Mouse (Mus musculus): ENCODE data around the gene Gpr160. TPM values are rescaled to one million over a fixed set of nuclear protein-coding genes. Genes with fewer than 3 reads are reported as not detected.
A peak's percentile ranks its signal among the peaks of the same experiment; 100 is the strongest.

The Gpr160 gene
- total and polyA plus RNA-seq, 3 experiments, result 0.17 TPM; not detected in 2

DNA sequence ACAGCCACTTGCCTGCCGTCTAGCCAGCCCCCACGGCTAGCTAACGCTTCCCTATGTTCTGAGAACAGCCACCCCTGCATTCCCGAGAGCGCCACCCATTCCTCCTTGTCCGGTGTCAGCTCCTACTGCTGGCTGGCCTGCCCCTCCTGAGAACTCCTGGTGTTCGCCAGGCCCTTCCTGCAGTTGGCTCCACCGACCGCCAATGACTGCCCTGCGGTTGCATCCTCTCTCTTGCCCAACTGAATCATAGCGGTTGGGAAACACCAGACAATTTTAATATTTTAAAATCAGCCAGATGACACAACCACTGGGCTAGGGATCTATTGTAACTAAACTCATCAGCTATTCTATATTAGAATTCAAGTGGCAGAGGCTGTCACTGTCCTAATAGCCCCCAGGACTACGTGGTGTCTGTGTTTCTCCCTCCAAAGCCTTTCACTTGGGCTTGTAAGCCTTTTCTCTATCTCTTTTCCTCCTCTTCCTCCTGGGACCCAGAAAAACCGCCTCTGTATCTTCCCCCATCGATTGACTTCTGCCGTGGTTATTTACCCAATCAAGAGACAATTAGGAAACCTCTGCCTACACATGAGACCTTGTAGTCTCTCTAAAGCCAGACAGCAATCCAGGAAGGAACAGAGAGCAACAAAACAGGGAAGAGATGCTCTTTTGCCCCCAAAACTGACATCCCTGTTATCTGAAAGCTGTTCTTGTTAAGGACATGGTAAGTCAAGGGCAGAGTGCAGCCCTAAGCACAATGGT lies 23.7 kb upstream of the Gpr160 start:
- DNase-seq (ENCODE audit: low read depth, low spot score), result no peak
- no peak overlapping the region for H3K9ac ChIP-seq (ENCODE audit: control insufficient read depth, low read depth, low read length, poor library complexity, severe bottlenecking)
- no peaks in the 10 kb centered on the region for H3K4me1 ChIP-seq (ENCODE audit: control insufficient read depth in 1 of 2, insufficient read depth in 2 of 2, low read length in 2 of 2)
- H3K36me3 ChIP-seq (ENCODE audit: control insufficient read depth in 1 of 2, insufficient read depth in 2 of 2, low read length in 2 of 2), result no peaks in the 10 kb centered on the region
- no peaks in the 10 kb centered on the region for H3K9me3 ChIP-seq (replicated peaks; ENCODE audit: insufficient read depth, low read length)
- no peak for TF ChIP-seq MAZ (IDR thresholded peaks at IDR 0.05; ENCODE audit: low read depth, low read length)
- TF ChIP-seq MYB (IDR thresholded peaks at IDR 0.05; ENCODE audit: low read depth, low read length), result no peak
- no peak for TF ChIP-seq NRF1 (IDR thresholded peaks at IDR 0.05; ENCODE audit: insufficient read depth, low read depth, low read length, poor library complexity, severe bottlenecking)
- H3K4me3 ChIP-seq (ENCODE audit: control insufficient read depth in 1 of 2, insufficient read depth in 1 of 2, low read depth in 2 of 2, low read length in 2 of 2), result no peak overlapping the region
- H3K27me3 ChIP-seq (ENCODE audit: control insufficient read depth in 1 of 2, insufficient read depth in 2 of 2, low read length in 2 of 2), result no peaks in the 10 kb centered on the region
- no peak overlapping the region for H3K27ac ChIP-seq (ENCODE audit: control insufficient read depth, low read depth, low read length)
- no peaks in the 10 kb centered on the region for H3K79me2 ChIP-seq (ENCODE audit: control insufficient read depth, insufficient read depth, low read length, poor library complexity)

DNA sequence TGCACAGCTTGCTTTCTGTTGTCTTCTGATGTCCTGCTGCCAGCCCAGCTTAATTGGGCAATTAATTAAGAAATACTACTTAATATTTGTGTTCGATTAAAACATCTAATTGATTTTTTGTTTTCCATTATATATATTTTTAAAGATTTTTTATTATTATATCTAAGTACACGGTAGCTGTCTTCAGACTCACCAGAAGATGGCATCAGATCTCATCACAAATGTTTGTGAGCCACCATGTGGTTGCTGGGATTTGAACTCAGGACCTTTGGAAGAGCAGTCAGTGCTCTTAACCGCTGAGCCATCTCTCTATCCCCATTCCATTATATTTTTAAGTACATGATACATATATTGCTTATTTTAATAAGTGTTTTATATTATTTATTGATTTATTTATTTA lies 22.5 kb upstream of the Gpr160 start:
- Histone ChIP-seq H3K4me1 (ENCODE audit: control insufficient read depth in 1 of 2, insufficient read depth in 2 of 2, low read length in 2 of 2) (no peaks in the 10 kb centered on the region), H3K9ac (ENCODE audit: control insufficient read depth, low read depth, low read length, poor library complexity, severe bottlenecking) (no peak overlapping the region), H3K79me2 (ENCODE audit: control insufficient read depth, insufficient read depth, low read length, poor library complexity) (no peaks in the 10 kb centered on the region), H3K27ac (ENCODE audit: control insufficient read depth, low read depth, low read length) (no peak overlapping the region), H3K4me3 (ENCODE audit: control insufficient read depth in 1 of 2, insufficient read depth in 1 of 2, low read depth in 2 of 2, low read length in 2 of 2) (no peak overlapping the region), H3K9me3 (replicated peaks; ENCODE audit: insufficient read depth, low read length) (no peaks in the 10 kb centered on the region), H3K36me3 (ENCODE audit: control insufficient read depth in 1 of 2, insufficient read depth in 2 of 2, low read length in 2 of 2) (no peaks in the 10 kb centered on the region), H3K27me3 (ENCODE audit: control insufficient read depth in 1 of 2, insufficient read depth in 2 of 2, low read length in 2 of 2) (no peaks in the 10 kb centered on the region)
- TF ChIP-seq ETS1 (IDR thresholded peaks at IDR 0.05; ENCODE audit: low read depth, low read length) (no peak), SMC3 (IDR thresholded peaks at IDR 0.05; ENCODE audit: low read depth, low read length) (0 out of 2 replicates have a peak, but pooled peaks have one; percentile 16), RAD21 (IDR thresholded peaks at IDR 0.05; ENCODE audit: low read depth, low read length) (peak; percentile 23), MXI1 (IDR thresholded peaks at IDR 0.05; ENCODE audit: low read depth, low read length) (no peak)
- no peak for DNase-seq (ENCODE audit: low read depth, low spot score)

- Histone ChIP-seq H3K9me3 (replicated peaks; ENCODE audit: insufficient read depth, low read length) (no peaks in the 10 kb centered on the region), H3K79me2 (ENCODE audit: control insufficient read depth, insufficient read depth, low read length, poor library complexity) (no peaks in the 10 kb centered on the region), H3K4me1 (ENCODE audit: control insufficient read depth in 1 of 2, insufficient read depth in 2 of 2, low read length in 2 of 2) (peaks cover 0 to 3% of the 10 kb centered on the region in 2 experiments; a peak in 1 of 4 replicates), H3K4me3 (ENCODE audit: control insufficient read depth in 1 of 2, insufficient read depth in 1 of 2, low read depth in 2 of 2, low read length in 2 of 2) (no peak overlapping the region), H3K27ac (ENCODE audit: control insufficient read depth, low read depth, low read length) (no peak overlapping the region), H3K27me3 (ENCODE audit: control insufficient read depth in 1 of 2, insufficient read depth in 2 of 2, low read length in 2 of 2) (peaks cover 0 to 4% of the 10 kb centered on the region in 2 experiments; a peak in 2 of 4 replicates), H3K36me3 (ENCODE audit: control insufficient read depth in 1 of 2, insufficient read depth in 2 of 2, low read length in 2 of 2) (no peaks in the 10 kb centered on the region), H3K9ac (ENCODE audit: control insufficient read depth, low read depth, low read length, poor library complexity, severe bottlenecking) (no peak overlapping the region)
- no peak for DNase-seq (ENCODE audit: low read depth, low spot score)
- TF ChIP-seq USF2 (IDR thresholded peaks at IDR 0.05; ENCODE audit: borderline replicate concordance in 1 of 2, insufficient read depth in 1 of 2, low read depth in 1 of 2, low read length in 2 of 2), result no peak
- no peak for TF ChIP-seq ETS1 (IDR thresholded peaks at IDR 0.05; ENCODE audit: low read depth, low read length)
- no peak for TF ChIP-seq BHLHE40 (IDR thresholded peaks at IDR 0.05; ENCODE audit: borderline replicate concordance, low read depth, low read length)
- no peak for TF ChIP-seq TCF12 (IDR thresholded peaks at IDR 0.05; ENCODE audit: low read depth, low read length)
- TF ChIP-seq NRF1 (IDR thresholded peaks at IDR 0.05; ENCODE audit: insufficient read depth, low read depth, low read length, poor library complexity, severe bottlenecking), result no peak
- no peak for TF ChIP-seq POLR2AphosphoS2 (IDR thresholded peaks at IDR 0.05; ENCODE audit: low read length)
- TF ChIP-seq MAFK (IDR thresholded peaks at IDR 0.05; ENCODE audit: borderline replicate concordance, low read depth, low read length), result no peak
- TF ChIP-seq CTCF (IDR thresholded peaks at IDR 0.05 in 2 of 3, conservative IDR thresholded peaks at IDR 0.05 in 1 of 3; ENCODE audit: control insufficient read depth in 1 of 3, insufficient read depth in 1 of 3, low read depth in 2 of 3, low read length in 3 of 3, poor library complexity in 1 of 3, severe bottlenecking in 1 of 3), result no peak
- no peak for TF ChIP-seq ELF1 (IDR thresholded peaks at IDR 0.05; ENCODE audit: low read depth, low read length)
- TF ChIP-seq MYB (IDR thresholded peaks at IDR 0.05; ENCODE audit: low read depth, low read length), result no peak
- no peak for TF ChIP-seq KAT2A (conservative IDR thresholded peaks at IDR 0.05; ENCODE audit: low read depth, low read length)
- TF ChIP-seq CHD2 (IDR thresholded peaks at IDR 0.05; ENCODE audit: low read length), result no peak
- no peak for TF ChIP-seq MAX (IDR thresholded peaks at IDR 0.05; ENCODE audit: low read length)
- no peak for TF ChIP-seq CHD1 (IDR thresholded peaks at IDR 0.05; ENCODE audit: low read depth, low read length)
- TF ChIP-seq RAD21 (IDR thresholded peaks at IDR 0.05; ENCODE audit: low read depth, low read length), result no peak
- no peak for TF ChIP-seq GABPA (IDR thresholded peaks at IDR 0.05; ENCODE audit: low read depth, low read length)
- no peak for TF ChIP-seq ZMIZ1 (IDR thresholded peaks at IDR 0.05; ENCODE audit: low read depth, low read length)
- no peak for TF ChIP-seq SIN3A (IDR thresholded peaks at IDR 0.05; ENCODE audit: low read length)
- TF ChIP-seq MYC (IDR thresholded peaks at IDR 0.05; ENCODE audit: low read depth, low read length), result no peak
Measured at GRCm38 (mm10) chr3:30845755-30846154, 10.0 kb upstream of the Gpr160 start.
